Mouse (Mus musculus): ENCODE measurements around the gene Dgka.
"Not testable (repeated sequence)": the region's sequence is repeated elsewhere in the genome, so short reads cannot be mapped to it uniquely, and the experiment has no call there.

Dgka gene

DNA sequence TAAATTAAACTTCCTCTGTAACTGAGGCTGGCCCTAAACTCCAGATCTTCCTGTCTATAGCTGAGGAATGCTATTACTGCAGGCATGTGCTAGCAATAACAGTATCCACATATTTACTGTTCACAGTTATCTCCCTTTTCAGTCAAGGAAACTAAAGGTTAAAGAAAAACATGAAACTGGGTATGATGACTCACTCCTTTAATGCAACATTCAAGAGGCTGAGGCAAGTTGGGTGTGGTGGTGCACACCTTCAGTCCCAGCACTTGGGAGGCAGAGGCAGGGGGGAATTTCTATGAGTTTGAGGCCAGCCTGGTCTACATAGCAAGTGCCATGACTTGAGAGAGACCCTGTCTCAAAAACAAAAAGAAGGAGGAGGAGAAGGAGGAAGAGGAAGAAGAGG is 12.7 kb downstream of the Dgka start:
- DNase-seq (ENCODE audit: low spot score in 2 of 2): no peak

DNA sequence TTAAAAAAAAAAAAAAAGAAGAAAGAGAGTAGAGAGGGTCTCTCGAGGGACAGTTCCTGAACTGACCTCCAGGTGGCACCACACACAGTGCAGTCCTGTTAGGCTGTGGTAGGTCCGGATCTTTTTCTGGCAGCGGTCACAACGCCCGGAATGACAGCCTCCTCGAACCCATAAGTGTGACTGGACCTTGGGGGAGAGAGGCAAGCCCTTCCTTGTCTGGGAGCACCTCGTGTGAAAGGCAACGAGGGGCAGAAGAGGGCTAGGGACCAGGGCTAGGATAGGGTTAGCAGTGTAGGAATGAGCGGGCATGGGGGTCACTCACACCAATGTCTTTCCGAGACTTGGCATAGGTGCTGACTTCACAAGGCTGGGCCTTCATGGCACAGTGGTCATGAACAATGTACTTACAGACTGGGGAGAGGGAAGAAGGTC is 13.6 kb downstream of the Dgka start:
- peak; percentile 33 to 51 for DNase-seq (ENCODE audit: low spot score in 2 of 2)

DNA sequence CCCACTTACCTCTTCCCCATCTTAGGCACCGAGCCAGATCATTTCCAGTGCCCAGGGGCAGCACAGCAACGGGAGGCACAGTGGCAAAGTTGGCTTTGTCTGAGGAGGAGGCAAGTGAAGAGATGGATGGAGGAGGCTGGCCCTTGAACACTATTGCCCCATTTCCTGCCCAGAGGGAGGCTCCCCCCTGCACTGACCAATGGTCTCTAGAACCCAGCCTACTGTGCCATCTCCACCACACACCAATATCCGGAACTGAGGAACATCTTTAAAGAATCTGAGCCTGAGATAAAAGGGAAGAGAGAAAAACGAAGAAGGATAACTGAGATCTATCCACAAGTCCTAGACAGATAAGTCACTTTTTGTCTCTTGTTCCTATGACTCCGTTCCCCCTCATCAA is 16.6 kb downstream of the Dgka start:
- DNase-seq (ENCODE audit: low spot score in 2 of 2): no peak

DNA sequence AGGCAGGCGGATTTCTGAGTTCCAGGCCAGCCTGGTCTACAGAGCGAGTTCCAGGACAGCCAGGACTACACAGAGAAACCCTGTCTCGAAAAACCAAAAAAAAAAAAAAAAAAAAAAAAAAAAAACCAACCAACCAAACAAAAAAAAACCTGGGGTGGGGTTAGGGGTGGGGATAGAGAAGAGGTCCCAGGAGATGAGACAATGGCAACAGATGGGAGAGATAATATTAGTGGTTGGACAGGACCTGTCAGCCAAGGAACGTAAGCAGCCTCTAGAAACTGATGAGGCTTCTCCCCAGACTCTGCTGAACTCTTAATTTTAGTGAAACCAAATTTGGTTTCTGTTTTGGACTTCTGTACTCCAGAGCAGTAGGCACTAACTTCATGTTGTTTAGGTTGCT is 19.2 kb downstream of the Dgka start:
- DNase-seq (ENCODE audit: low spot score in 2 of 2): not testable (repeated sequence)

- no peak for DNase-seq (ENCODE audit: low spot score in 2 of 2)
These were observed 28.8 kb downstream of the Dgka start for GRCm38 (mm10) chr10:128715559-128716537.

DNA sequence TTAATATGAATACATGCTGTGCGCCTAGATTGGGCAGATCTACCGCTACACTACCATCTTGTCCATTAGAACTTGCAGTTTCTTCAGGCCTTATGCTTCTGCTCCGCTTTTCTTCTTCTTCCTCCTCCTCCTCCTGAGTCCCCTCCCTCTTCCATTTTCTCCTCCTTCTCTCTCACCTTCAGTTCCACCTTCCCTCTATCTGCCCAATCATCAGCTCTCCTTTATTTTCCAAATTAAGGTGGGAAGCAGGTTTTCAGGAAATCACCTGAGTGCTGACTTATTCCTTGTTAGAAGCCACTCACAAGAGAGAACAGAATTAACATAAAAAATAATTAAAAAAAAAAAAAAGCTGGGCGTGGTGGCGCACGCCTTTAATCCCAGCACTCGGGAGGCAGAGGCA is 33.3 kb downstream of the Dgka start:
- not testable (repeated sequence) for DNase-seq (ENCODE audit: low spot score in 2 of 2)

DNA sequence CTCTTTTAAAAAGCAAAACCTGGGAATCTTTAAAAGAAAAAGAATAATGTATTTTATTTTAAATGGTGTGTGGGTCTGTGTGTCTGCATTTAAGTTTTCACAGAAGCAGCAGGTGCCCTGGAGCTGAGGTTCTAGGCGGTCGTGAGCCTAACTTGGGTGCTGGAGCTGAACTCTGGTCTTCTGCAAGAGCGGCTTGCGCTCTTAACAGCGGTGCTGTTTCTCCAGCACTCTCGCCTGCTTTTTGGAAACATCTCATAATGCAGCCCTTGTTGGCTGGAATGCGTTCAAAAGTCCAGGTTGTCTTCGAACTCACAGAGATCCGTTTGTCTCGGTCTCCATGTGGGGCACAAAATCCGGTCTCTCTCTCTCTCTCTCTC is 39.4 kb downstream of the Dgka start:
- peak in 1 of 2 experiments; percentile 14 for DNase-seq (ENCODE audit: low spot score in 2 of 2)

GRCm38 (mm10) chr10:128704491-128705316 is 40.0 kb downstream of the Dgka start, which contains the start of gene Cdk2:
Gene Cdk2, minus strand, starts transcription at chr10:128705031.
- peak; percentile 87 to 93 for DNase-seq (ENCODE audit: low spot score in 2 of 2)

DNA sequence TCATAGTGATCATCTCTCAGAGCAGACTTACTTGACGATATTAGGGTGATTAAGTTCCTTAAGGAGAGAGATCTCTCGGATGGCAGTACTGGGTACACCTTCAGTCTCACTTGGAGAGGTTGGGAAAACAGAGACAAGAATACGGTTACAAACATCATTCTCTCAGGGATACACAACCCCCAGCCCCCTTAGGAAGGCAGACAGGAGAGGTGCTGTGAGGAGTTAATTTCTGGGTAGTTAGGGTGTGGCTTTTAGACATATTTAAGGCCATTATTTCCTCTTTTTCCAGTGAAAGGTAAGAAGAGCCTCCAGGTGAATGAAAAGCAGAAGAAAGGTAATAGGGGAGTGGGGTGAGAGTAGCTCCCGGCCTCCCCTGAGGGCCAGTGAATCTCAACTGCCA is 40.8 kb downstream of the Dgka start, which contains the start of gene Pmel:
Pmel (plus strand) TSS at position 301 of the 400 bp plus-strand sequence.
- DNase-seq (ENCODE audit: low spot score in 2 of 2): no peak

- DNase-seq (ENCODE audit: low spot score in 2 of 2): no peak
These were observed 42.2 kb downstream of the Dgka start for GRCm38 (mm10) chr10:128702328-128703007.

DNA sequence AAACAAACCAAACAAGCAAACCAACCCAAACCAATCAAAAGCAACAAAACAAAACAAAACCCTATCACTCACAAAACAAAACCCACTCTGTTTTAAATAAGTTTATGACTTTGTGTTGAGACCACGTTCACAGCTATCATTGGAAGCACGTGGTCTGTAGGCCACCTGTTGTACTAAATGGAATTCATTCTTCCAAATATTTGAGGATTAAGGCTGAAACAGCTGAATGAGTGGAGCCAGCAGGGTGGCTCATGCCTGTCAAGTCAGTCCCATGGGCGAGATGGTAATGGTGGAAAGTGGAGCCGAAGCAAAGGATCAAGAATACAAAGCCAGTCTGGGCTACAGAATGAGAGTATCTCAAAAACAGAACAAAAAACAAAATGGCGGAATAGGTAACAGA is 43.9 kb downstream of the Dgka start:
- no peak for DNase-seq (ENCODE audit: low spot score in 2 of 2)

- no peak for DNase-seq (ENCODE audit: low spot score in 2 of 2)
These were observed 45.0 kb downstream of the Dgka start for GRCm38 (mm10) chr10:128699611-128700010.

GRCm38 (mm10) chr10:128699006-128699405 is 45.6 kb downstream of the Dgka start:
- DNase-seq (ENCODE audit: low spot score in 2 of 2): no peak

DNA sequence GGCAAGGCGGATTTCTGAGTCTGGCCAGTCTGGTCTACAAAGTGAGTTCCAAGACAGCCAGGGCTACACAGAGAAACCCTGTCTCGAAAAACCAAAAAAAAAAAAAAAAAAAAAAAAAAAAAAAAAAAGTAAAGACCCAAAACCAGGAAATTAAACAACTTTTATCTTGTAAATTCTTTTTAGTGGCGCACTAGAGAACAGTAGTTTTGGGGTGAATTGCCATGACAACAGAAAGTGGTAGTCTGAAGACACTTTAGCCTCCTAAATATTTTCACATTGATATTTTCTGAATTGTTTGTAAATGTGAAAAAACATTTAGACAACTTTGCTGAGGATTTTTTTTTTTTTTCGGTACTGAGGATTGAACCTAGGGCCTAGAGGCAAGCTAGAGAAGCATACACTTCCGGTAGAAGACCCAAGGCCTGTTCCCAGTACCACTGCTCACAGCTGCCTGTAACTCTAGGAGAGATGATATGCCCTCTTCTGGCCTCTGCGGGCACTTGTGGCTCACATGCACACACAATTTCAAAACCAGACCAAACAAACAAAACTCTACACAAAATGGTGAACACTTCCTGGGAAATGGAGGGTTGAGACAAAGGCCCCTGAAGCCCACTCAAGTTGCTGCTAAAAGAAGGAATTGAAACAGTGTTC is 47.5 kb downstream of the Dgka start:
- no peak for DNase-seq (ENCODE audit: low spot score in 2 of 2)

DNA sequence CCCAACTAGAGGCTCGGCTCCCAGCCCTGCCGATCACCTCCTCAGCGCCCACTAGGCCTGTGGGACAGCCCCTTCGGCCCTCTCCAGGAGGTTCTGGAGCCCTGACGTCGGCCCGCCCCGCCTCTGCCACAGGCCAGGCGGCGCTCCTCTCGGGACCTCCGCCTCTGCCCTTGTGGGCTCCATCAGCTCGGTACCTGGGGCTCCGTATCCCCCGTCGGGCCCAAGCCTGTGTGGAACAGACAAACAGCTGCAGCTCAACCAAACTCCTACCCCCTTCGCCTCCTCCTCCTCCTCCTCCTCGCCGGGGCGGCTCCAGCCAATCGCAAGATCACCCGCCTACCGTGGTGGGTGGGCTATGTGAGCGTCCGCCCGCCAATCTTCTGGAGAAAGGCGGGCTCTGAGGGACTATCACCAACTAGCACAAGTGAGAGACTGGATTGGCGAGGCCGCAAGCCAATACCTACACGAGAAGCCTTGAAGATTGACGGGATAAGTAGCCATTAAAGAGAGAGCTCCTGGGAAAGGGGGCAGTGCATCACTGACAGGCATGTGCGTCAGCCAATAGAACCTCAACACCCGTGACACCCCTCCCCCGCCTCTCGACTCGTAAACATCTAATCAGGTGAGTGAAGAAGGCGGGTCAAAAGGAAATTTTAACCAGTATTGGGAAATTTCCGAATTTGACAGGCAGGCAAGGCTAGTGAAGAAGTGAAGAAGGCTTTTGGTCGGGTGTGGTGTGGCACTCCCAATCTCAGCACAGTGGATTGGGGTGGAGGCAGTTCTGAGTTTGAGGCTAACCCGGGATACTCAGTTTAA is 48.5 kb downstream of the Dgka start, which contains the start of gene Rab5b:
Rab5b (minus strand) TSS at position 273 of the 816 bp plus-strand sequence.
- DNase-seq (ENCODE audit: low spot score in 2 of 2): peak; percentile 97 to 98

- DNase-seq (ENCODE audit: low spot score in 2 of 2): no peak
These were observed 49.2 kb downstream of the Dgka start for GRCm38 (mm10) chr10:128695411-128695991.

DNA sequence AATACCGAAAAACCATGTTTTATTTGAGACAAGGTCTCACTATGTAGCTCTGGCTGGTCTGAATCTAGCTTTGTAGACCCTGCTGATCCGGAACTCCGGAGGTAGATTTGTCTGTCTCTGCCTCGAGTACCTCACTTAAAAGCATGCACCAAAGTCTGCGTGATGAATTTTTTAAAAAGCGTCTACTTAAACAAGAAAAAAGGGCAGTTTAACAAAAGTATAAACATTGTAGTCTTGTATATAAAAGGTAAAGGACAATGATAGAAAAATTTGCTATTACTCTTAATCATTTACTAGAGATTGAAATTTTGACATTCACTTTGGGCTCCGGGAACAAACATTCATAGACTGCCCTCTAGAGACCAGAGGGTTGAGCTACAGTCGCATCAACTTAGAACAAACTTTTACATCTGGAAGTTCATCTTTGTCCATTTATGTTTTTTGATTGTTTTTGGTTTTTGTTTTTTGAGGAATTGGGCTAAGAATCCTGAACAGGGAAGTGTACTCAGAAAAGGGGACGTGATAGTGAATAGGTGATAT is 70.1 kb downstream of the Dgka start:
- DNase-seq (ENCODE audit: low spot score in 2 of 2): no peak

DNA sequence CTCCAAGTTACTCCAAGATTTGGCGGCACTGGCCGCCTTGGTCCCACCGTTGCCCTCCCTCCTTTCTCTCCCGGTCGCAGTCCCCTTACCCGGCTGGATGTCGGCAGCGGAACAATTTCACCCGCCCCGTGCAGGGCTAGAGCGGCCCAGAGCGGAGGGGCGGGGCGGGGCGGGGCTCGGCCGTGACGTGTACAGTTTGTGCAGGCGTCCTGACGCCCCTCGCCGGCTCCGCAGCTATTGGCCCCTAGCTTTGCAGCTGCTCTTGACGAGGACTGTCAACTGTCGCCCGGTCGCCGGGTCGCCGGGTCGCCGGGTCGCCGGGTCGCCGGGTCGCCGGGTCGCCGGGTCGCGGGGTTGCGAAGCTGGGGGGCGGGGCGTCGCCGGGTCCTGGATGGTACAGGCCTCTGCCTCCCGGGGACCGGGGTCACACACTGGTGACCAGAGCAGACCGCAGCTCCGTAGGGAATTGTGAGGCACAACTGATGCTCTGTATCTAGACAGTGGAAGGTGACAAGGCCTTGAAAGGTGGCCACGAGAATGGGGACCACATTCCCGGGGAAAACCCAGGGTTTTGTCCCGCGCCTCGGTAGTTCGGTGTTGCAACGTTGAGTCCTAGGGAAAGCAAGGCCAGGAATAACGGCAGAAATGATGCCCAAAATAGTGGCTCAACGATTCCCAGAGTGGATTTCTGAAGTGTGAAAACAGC is 70.7 kb downstream of the Dgka start, which contains the start of gene Suox:
Suox (minus strand) TSS at position 311 of the 706 bp plus-strand sequence.
- peak; percentile 67 to 86 for DNase-seq (ENCODE audit: low spot score in 2 of 2)

GRCm38 (mm10) chr10:128671148-128671547 is 73.5 kb downstream of the Dgka start:
- DNase-seq (ENCODE audit: low spot score in 2 of 2): no peak

Measured in urinary bladder, adult 18-20 months (tissue).